Mouse (Mus musculus) cerebellum, adult 2 months (tissue): ENCODE results near the gene Grk3.

ENCODE experiments used
- CTCF ChIP-seq: fragments of 200-500 bp; IDR thresholded peaks from 2 replicates; pipeline ENCODE4 v1.5.1; 2011; ENCODE audit warnings: low read depth, mild to moderate bottlenecking, control low read depth, low read length, moderate library complexity, borderline replicate concordance; ENCODE audit not compliant: insufficient read depth
- POLR2A ChIP-seq: fragments of 200-500 bp; IDR thresholded peaks from 2 replicates; pipeline ENCODE4 v1.6.1; 2011; ENCODE audit warnings: low read length, control low read depth, borderline replicate concordance; ENCODE audit not compliant: insufficient read depth

DNA sequence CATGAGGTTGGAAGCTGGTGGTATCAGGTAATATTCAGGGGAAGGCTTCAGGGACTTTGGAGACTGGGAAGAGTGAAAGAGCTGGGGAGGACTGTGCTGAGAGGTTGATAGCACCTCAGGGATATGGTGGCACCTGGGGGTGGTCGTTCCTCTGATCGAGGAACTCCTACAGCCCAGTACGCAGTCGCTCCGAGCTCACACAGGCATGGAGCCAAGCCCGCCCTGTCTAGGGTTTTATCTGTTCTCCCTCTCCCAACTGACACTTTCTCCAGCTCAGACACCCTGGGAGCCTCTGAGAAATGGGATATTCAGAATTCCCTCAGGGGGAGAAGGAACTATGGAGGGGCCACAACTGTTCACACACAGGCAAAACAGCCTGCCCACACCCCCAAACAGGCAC is 25.2 kb upstream of the Grk3 start:
- TF ChIP-seq POLR2A (no peak), CTCF (no peak)
